In the genomic region with DNA sequence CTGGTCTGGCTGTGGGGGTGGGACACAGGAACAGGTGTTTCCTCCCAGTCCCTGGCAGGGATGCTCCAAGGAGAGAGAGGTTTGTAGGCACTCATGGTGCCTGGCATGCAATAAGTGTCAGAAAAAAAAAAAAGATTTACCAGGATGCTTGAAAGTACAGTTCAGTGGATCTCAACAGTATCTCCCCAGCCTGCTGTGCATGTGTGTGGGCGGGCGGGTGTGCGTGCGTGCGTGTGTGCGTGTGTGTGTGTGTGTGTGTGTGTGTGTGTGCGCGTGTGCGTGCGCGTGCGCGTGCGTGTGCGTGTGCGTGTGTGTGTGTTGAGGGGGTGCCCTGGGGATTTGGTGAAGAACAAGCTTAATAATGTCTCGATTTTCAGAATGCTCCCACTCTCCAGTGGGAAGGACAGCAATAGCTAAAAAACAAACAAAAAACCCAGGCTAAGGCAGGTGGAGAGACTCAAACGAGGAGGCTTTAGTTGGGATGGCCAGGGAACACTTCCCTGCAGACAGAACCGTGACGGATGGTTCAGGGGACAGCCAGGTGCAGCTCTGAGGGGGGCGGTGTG, we compare ENCODE assay signal across 7 mouse cellular contexts. TPM values are rescaled to one million over a fixed set of nuclear protein-coding genes. Genes with fewer than 3 reads are reported as not detected.
DNase-seq lines count a peak whose midpoint lies in the region; ATAC-seq and TF ChIP-seq lines count a peak whose summit lies in the region.

No protein-coding gene starts in this region.

- peak overlapping the region; percentile 8 for H3K4me3 ChIP-seq in lung, adult 2 months (replicated peaks; ENCODE audit: extremely low read depth, low read depth, low read length)
- peak overlapping the region; percentile 3; the same call in 1 of the 2 replicates for H3K4me3 ChIP-seq in forebrain, embryonic 14.5 days (ENCODE audit: low read depth, low read length)
- peak overlapping the region; percentile 43 for H3K4me3 ChIP-seq in liver, postnatal 0 days (ENCODE audit: low read depth, low read length)

- H3K27ac ChIP-seq in forebrain, embryonic 14.5 days (ENCODE audit: low read depth, low read length), result peak overlapping the region; percentile 58; the same call in 1 of the 2 replicates
- H3K27ac ChIP-seq in liver, postnatal 0 days (ENCODE audit: low read depth), result peak overlapping the region; percentile 93

- no peak for DNase-seq in lung, adult 2 months
- no peak for DNase-seq in lung, postnatal 14 days
- peak; percentile 63 to 73 for DNase-seq in cerebellum, adult 18-20 months
- no peak for DNase-seq in forebrain, embryonic 14.5 days (ENCODE audit: low spot score)
- no peak for DNase-seq in liver, postnatal 0 days
- no peak for DNase-seq in embryo, embryonic 10 days (ENCODE audit: low spot score)

- peak overlapping the region; percentile 46 for H3K4me2 ChIP-seq in forebrain, embryonic 14.5 days (ENCODE audit: low read length)
- peak overlapping the region; percentile 74 for H3K4me2 ChIP-seq in liver, postnatal 0 days (ENCODE audit: low read depth, low read length)

- WGBS in lung, adult 2 months, result 47% methylated on average over 21 of the region's 21 CpGs
- WGBS in forebrain, embryonic 14.5 days, result 59% methylated on average over 21 of the region's 21 CpGs
- WGBS in liver, postnatal 0 days (ENCODE audit: insufficient replicate concordance), result 57% methylated on average over 21 of the region's 21 CpGs

- H3K9ac ChIP-seq in forebrain, embryonic 14.5 days (ENCODE audit: low read length), result peak overlapping the region; percentile 53; the same call in 1 of the 2 replicates
- peak overlapping the region; percentile 68 for H3K9ac ChIP-seq in liver, postnatal 0 days (replicated peaks)

- TF ChIP-seq POLR2A in lung, adult 2 months (IDR thresholded peaks at IDR 0.05; ENCODE audit: borderline replicate concordance, extremely low read depth, low read depth, low read length), result no peak

- H3K9me3 ChIP-seq in forebrain, embryonic 14.5 days (replicated peaks; ENCODE audit: control insufficient read depth, low read length), result no peaks in the 10 kb centered on the region
- no peaks in the 10 kb centered on the region for H3K9me3 ChIP-seq in liver, postnatal 0 days (ENCODE audit: low read length)

- no peaks in the 10 kb centered on the region for H3K27me3 ChIP-seq in forebrain, embryonic 14.5 days (replicated peaks; ENCODE audit: control insufficient read depth, insufficient read depth, low read length)
- H3K27me3 ChIP-seq in liver, postnatal 0 days (ENCODE audit: insufficient read depth, low read length), result no peaks in the 10 kb centered on the region

- H3K36me3 ChIP-seq in forebrain, embryonic 14.5 days (ENCODE audit: control insufficient read depth, insufficient read depth, low read length), result no peaks in the 10 kb centered on the region
- no peaks in the 10 kb centered on the region for H3K36me3 ChIP-seq in liver, postnatal 0 days (replicated peaks; ENCODE audit: insufficient read depth, low read length)

- TF ChIP-seq EP300 in liver, postnatal 0 days (IDR thresholded peaks at IDR 0.05; ENCODE audit: low read depth), result no peak

- TF ChIP-seq CTCF in lung, adult 2 months (IDR thresholded peaks at IDR 0.05; ENCODE audit: insufficient read depth, low read length), result no peak
- TF ChIP-seq CTCF in liver, postnatal 0 days (IDR thresholded peaks at IDR 0.05; ENCODE audit: low read depth), result no peak

- no peak for ATAC-seq in forebrain, embryonic 14.5 days
- ATAC-seq in liver, postnatal 0 days, result no peak
- ATAC-seq in activated CD4-positive, CD25-positive, alpha-beta regulatory T cell, adult 4 months, result no peak

- peaks cover 10% of the 10 kb centered on the region for H3K4me1 ChIP-seq in lung, adult 2 months (ENCODE audit: control insufficient read depth, insufficient read depth, low read length)
- H3K4me1 ChIP-seq in forebrain, embryonic 14.5 days (ENCODE audit: control insufficient read depth, insufficient read depth, low read length), result peaks cover 11% of the 10 kb centered on the region
- H3K4me1 ChIP-seq in liver, postnatal 0 days (ENCODE audit: insufficient read depth), result peaks cover 19% of the 10 kb centered on the region

RNA-seq across cellular contexts. Expression of a gene that starts 9.3 kb away (rescaled TPM):
- polyA plus RNA-seq in lung, adult 2 months (2012; rRNA removed), result 32.6 and 53.4 TPM in 2 replicates
- polyA plus RNA-seq in forebrain, embryonic 14.5 days (2014; fragmentation: Nextera tagmentation; extraction: Ambion mirVana), result 10.2 and 11.1 TPM in 2 replicates
- polyA plus RNA-seq in liver, postnatal 0 days (2015; fragmentation: Nextera tagmentation; extraction: Ambion mirVana), result 3.6 and 5.2 TPM in 2 replicates
- polyA plus RNA-seq in activated CD4-positive, CD25-positive, alpha-beta regulatory T cell, adult 4 months (2017; shearing (Covaris generic)), result 10 to 100 TPM; 17.5 to 31.2 TPM

Comparison
In these comparisons a context has a peak if more than half of its experiments do, and no peak if none do; other contexts are left out.
1. DNase-seq: peak in cerebellum, adult 18-20 months (2 of 2); none in lung, adult 2 months (single experiment), lung, postnatal 14 days (single experiment), forebrain, embryonic 14.5 days (single experiment), liver, postnatal 0 days (single experiment) and embryo, embryonic 10 days (single experiment).
2. Peak in every context shown above with its lines, with median percentiles within 50 percentile points of each other: H3K4me3 ChIP-seq.